Mouse (Mus musculus) intestine, postnatal 0 days (tissue): ENCODE results near the gene Nubp1. TPM values are rescaled to one million over a fixed set of nuclear protein-coding genes. Genes with fewer than 3 reads are reported as not detected.

Experiments
- ATAC-seq: fragments of 200-750 bp; cut with Nextera tagmentation; 2 replicates; pipeline ENCODE4 v1.8.0; 2017; ENCODE audit warnings: mild to moderate bottlenecking, moderate TSS enrichment, moderate library complexity
- H3K27ac ChIP-seq: fragments of 300-500 bp; sonication (generic); 2 replicates; pipeline ENCODE4 v1.5.1; 2014; ENCODE audit warnings: mild to moderate bottlenecking, low read depth, low read length, moderate library complexity
- H3K27me3 ChIP-seq: fragments of 300-500 bp; sonication (generic); replicated peaks from 2 replicates; pipeline ENCODE4 v1.6.1; 2014; ENCODE audit warnings: low read length, mixed read lengths; ENCODE audit not compliant: control insufficient read depth, insufficient read depth
- H3K36me3 ChIP-seq: fragments of 300-500 bp; sonication (generic); 2 replicates; pipeline ENCODE4 v1.6.1; 2014; ENCODE audit warnings: mild to moderate bottlenecking, moderate library complexity; ENCODE audit not compliant: control insufficient read depth, insufficient read depth
- H3K4me1 ChIP-seq: fragments of 300-500 bp; sonication (generic); replicated peaks from 2 replicates; pipeline ENCODE4 v1.6.1; 2014; ENCODE audit warnings: antibody characterized with exemption, low read length, mixed read lengths; ENCODE audit not compliant: control insufficient read depth, insufficient read depth
- H3K4me2 ChIP-seq: fragments of 300-500 bp; sonication (generic); replicated peaks from 2 replicates; pipeline ENCODE4 v1.6.1; 2014; ENCODE audit warnings: low read depth, mild to moderate bottlenecking, moderate library complexity
- H3K4me3 ChIP-seq: fragments of 300-500 bp; sonication (generic); 2 replicates; pipeline ENCODE4 v1.5.1; 2014; ENCODE audit warnings: low read depth, low read length
- H3K9ac ChIP-seq: fragments of 300-500 bp; sonication (generic); 2 replicates; pipeline ENCODE4 v1.6.1; 2014; ENCODE audit warnings: mild to moderate bottlenecking, low read depth, low read length
- H3K9me3 ChIP-seq: fragments of 300-500 bp; sonication (generic); 2 replicates; pipeline ENCODE4 v1.6.1; 2016; ENCODE audit warnings: mixed run types; ENCODE audit not compliant: control insufficient read depth
- CTCF ChIP-seq: sonication (generic); IDR thresholded peaks from 2 replicates; pipeline ENCODE4 v1.5.1; 2016; ENCODE audit warnings: low read depth, mild to moderate bottlenecking, control low read depth, antibody characterized with exemption, moderate library complexity
- WGBS: fragments of 180-500 bp; shearing (Covaris S2); extraction: QIAGEN DNeasy Blood & Tissue Kit; methylation state at CpG from one replicate; pipeline ENCODE4 v1.1.7; 2014; 5-methylcytosine and 5-hydroxymethylcytosine counted together
- polyA plus RNA-seq: library from polyadenylated mRNA; unstranded; fragments of >200 nt; fragmentation: Nextera tagmentation; extraction: Ambion mirVana; gene quantifications from 2 replicates; pipeline ENCODE4 v1.2.1, GENCODE M21; 2015

The Nubp1 gene
- polyA plus RNA-seq, 1 experiment from 2014 or later, result 29.6 TPM

- ATAC-seq, result no peak
- WGBS, result 78% methylated on average over 4 of the region's 4 CpGs
- no peak for TF ChIP-seq CTCF
- Histone ChIP-seq H3K9ac (no peak overlapping the region), H3K27ac (no peak overlapping the region), H3K4me2 (no peak overlapping the region), H3K27me3 (no peaks in the 10 kb centered on the region), H3K9me3 (no peaks in the 10 kb centered on the region), H3K4me3 (no peak overlapping the region), H3K4me1 (peaks cover 3% of the 10 kb centered on the region; the same call in 1 of the 2 replicates), H3K36me3 (no peaks in the 10 kb centered on the region)
These were observed 20.6 kb downstream of the Nubp1 start for GRCm38 (mm10) chr16:10432387-10432786.

GRCm38 (mm10) chr16:10433344-10433743 lies 21.6 kb downstream of the Nubp1 start:
- no peak overlapping the region for H3K9ac ChIP-seq
- no peak overlapping the region for H3K4me3 ChIP-seq
- no peak overlapping the region for H3K4me2 ChIP-seq
- no peaks in the 10 kb centered on the region for H3K36me3 ChIP-seq
- WGBS, result 92% methylated on average over 5 of the region's 5 CpGs
- no peaks in the 10 kb centered on the region for H3K27me3 ChIP-seq
- TF ChIP-seq CTCF, result no peak
- no peak for ATAC-seq
- peaks cover 3% of the 10 kb centered on the region; the same call in 1 of the 2 replicates for H3K4me1 ChIP-seq
- no peak overlapping the region for H3K27ac ChIP-seq
- no peaks in the 10 kb centered on the region for H3K9me3 ChIP-seq

GRCm38 (mm10) chr16:10436166-10436565 lies 24.4 kb downstream of the Nubp1 start:
- no peak for TF ChIP-seq CTCF
- ATAC-seq, result peak; percentile 82
- Histone ChIP-seq H3K9me3 (no peaks in the 10 kb centered on the region), H3K4me2 (no peak overlapping the region), H3K4me3 (no peak overlapping the region), H3K9ac (no peak overlapping the region), H3K36me3 (no peaks in the 10 kb centered on the region), H3K27ac (no peak overlapping the region), H3K4me1 (peaks cover 3% of the 10 kb centered on the region; the same call in 1 of the 2 replicates), H3K27me3 (no peaks in the 10 kb centered on the region)
- WGBS, result 57% methylated on average over 6 of the region's 6 CpGs

GRCm38 (mm10) chr16:10438055-10438454 lies 26.3 kb downstream of the Nubp1 start:
- no peak for ATAC-seq
- TF ChIP-seq CTCF, result no peak
- H3K9me3 ChIP-seq, result no peaks in the 10 kb centered on the region
- peaks cover 3% of the 10 kb centered on the region; the same call in 1 of the 2 replicates for H3K4me1 ChIP-seq
- no peaks in the 10 kb centered on the region for H3K36me3 ChIP-seq
- H3K27ac ChIP-seq, result no peak overlapping the region
- WGBS, result 78% methylated on average over 5 of the region's 5 CpGs
- H3K4me3 ChIP-seq, result no peak overlapping the region
- H3K27me3 ChIP-seq, result no peaks in the 10 kb centered on the region
- no peak overlapping the region for H3K9ac ChIP-seq
- H3K4me2 ChIP-seq, result no peak overlapping the region

- Histone ChIP-seq H3K27ac (no peak overlapping the region), H3K9me3 (no peaks in the 10 kb centered on the region), H3K36me3 (no peaks in the 10 kb centered on the region), H3K4me2 (no peak overlapping the region), H3K4me1 (no peaks in the 10 kb centered on the region), H3K27me3 (no peaks in the 10 kb centered on the region), H3K4me3 (no peak overlapping the region), H3K9ac (no peak overlapping the region)
- TF ChIP-seq CTCF, result no peak
- no peak for ATAC-seq
- 81% methylated on average over 6 of the region's 6 CpGs for WGBS
These were observed 29.6 kb downstream of the Nubp1 start for GRCm38 (mm10) chr16:10441328-10441727.

GRCm38 (mm10) chr16:10441761-10442160 lies 30.0 kb downstream of the Nubp1 start:
- ATAC-seq, result no peak
- TF ChIP-seq CTCF, result no peak
- no peak overlapping the region for H3K9ac ChIP-seq
- 83% methylated on average over 4 of the region's 4 CpGs for WGBS
- no peak overlapping the region for H3K27ac ChIP-seq
- no peak overlapping the region for H3K4me2 ChIP-seq
- no peaks in the 10 kb centered on the region for H3K9me3 ChIP-seq
- H3K36me3 ChIP-seq, result no peaks in the 10 kb centered on the region
- no peak overlapping the region for H3K4me3 ChIP-seq
- H3K27me3 ChIP-seq, result no peaks in the 10 kb centered on the region
- no peaks in the 10 kb centered on the region for H3K4me1 ChIP-seq

- Histone ChIP-seq H3K4me3 (no peak overlapping the region), H3K4me2 (no peak overlapping the region), H3K27me3 (no peaks in the 10 kb centered on the region), H3K4me1 (no peaks in the 10 kb centered on the region), H3K9ac (no peak overlapping the region), H3K9me3 (no peaks in the 10 kb centered on the region), H3K27ac (no peak overlapping the region), H3K36me3 (no peaks in the 10 kb centered on the region)
- ATAC-seq, result no peak
- no peak for TF ChIP-seq CTCF
These were observed 32.0 kb downstream of the Nubp1 start for GRCm38 (mm10) chr16:10443723-10444122.
